Mouse (Mus musculus) cerebral cortex, adult 2 months (tissue): Measurements from ENCODE around the gene Larp1.

ENCODE experiments used
- WGBS: fragments of 180-500 bp; shearing (Covaris S2); methylation state at CpG from one replicate; pipeline ENCODE4 v1.1.7; 2018; 5-methylcytosine and 5-hydroxymethylcytosine counted together

Larp1 gene

GRCm38 (mm10) chr11:58101194-58101720 is 92.4 kb downstream of the Larp1 start:
- WGBS: 86% methylated on average over 4 of the region's 4 CpGs

GRCm38 (mm10) chr11:58102146-58102545 is 93.3 kb downstream of the Larp1 start:
- WGBS: 85% methylated on average over 3 of the region's 3 CpGs

GRCm38 (mm10) chr11:58102581-58103343 is 93.9 kb downstream of the Larp1 start:
- 76% methylated on average over 9 of the region's 9 CpGs for WGBS

GRCm38 (mm10) chr11:58103344-58103653 is 94.4 kb downstream of the Larp1 start:
- WGBS: 51% methylated on average over 13 of the region's 13 CpGs

- WGBS: under 1% methylated on average over 55 of the region's 55 CpGs
Measured at GRCm38 (mm10) chr11:58103697-58104306, 94.9 kb downstream of the Larp1 start, which contains the start of gene Cnot8. Gene Cnot8 (plus strand): TSS chr11:58104153.

- under 1% methylated on average over 24 of the region's 24 CpGs for WGBS
Measured at GRCm38 (mm10) chr11:58104351-58104791, 95.5 kb downstream of the Larp1 start.

GRCm38 (mm10) chr11:58107009-58107408 is 98.1 kb downstream of the Larp1 start:
- WGBS: 31% methylated on average over 3 of the region's 3 CpGs

- WGBS: 79% methylated on average over 4 of the region's 4 CpGs
Measured at GRCm38 (mm10) chr11:58107664-58108337, 98.9 kb downstream of the Larp1 start.
